Comparison of ENCODE assay signal across 28 mouse cellular contexts in the genomic region with DNA sequence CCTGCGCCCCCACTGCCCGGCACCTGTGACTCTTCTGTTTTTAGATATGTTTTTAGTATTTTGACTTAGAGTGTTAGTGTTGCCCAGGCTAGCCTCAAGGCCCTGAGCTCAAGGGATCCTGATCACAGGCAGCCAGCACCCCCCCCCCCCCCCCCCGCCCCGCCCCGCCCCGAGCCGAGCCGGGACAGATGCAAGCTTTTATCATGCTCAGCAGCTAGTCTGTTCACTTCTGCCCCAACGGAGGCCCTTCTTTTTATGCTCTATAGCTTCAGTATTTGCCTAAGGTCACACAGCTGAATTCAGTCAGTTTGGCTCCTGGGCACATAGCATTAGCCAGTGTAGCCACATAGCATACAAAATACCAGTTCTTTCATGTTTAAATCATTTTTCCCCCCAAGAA. TPM values are rescaled to one million over a fixed set of nuclear protein-coding genes. Genes with fewer than 3 reads are reported as not detected.
DNase-seq lines count a peak whose midpoint lies in the region; ATAC-seq lines count a peak whose summit lies in the region.
"Had no signal": no experiment of that assay in that cellular context is flagged by ENCODE, and none has a peak within 500 bp of the region (broad histone marks: within the 10 kb centered on the region; RNA-seq: fewer than 3 reads in every experiment).

No protein-coding gene starts in this region.

- peak; percentile 24 for DNase-seq in hindbrain, embryonic 10.5 days (ENCODE audit: low spot score)
- peak; percentile 75 for DNase-seq in ES-CJ7 (ENCODE audit: low read depth, low spot score)
- no peak for DNase-seq in liver, embryonic 11.5 days (ENCODE audit: low spot score)
- DNase-seq in kidney, adult 11 months: no peak
- no peak for DNase-seq in left cerebral cortex, adult 11 months (ENCODE audit: low spot score)
- DNase-seq: adrenal gland, postnatal 14 days; cerebellum, adult 11 months; cerebellum, postnatal 10 days; heart, postnatal 4 days; kidney, adult 2 months; kidney, postnatal 14 days; lung, embryonic 14.5 days; lung, postnatal 36 days; thymus, adult 18-20 months; thymus, postnatal 4 days had no signal

- no peak; the same call in 1 of the 2 replicates for ATAC-seq in hindbrain, embryonic 12.5 days (ENCODE audit: low FRiP score)
- ATAC-seq in liver, embryonic 11.5 days (replicated peaks; ENCODE audit: low FRiP score): peak; percentile 94
- ATAC-seq in megakaryocyte progenitor cell, adult 5-6 weeks (replicated peaks; ENCODE audit: poor library complexity): peak; percentile 66
- ATAC-seq: activated CD4-positive, CD25-positive, alpha-beta regulatory T cell, adult 4 months; forebrain, embryonic 16.5 days had no signal

- no peak overlapping the region for H3K9ac ChIP-seq in hindbrain, embryonic 12.5 days
- no peak overlapping the region for H3K9ac ChIP-seq in liver, embryonic 11.5 days (ENCODE audit: low read depth, low read length)
- H3K9ac ChIP-seq: embryonic facial prominence, embryonic 13.5 days; heart, embryonic 13.5 days; limb, embryonic 12.5 days; lung, embryonic 14.5 days; midbrain, embryonic 12.5 days; neural tube, embryonic 13.5 days had no signal

- WGBS in hindbrain, embryonic 10.5 days: 58% methylated on average over 9 of the region's 9 CpGs
- WGBS in hindbrain, embryonic 12.5 days: 56% methylated on average over 4 of the region's 9 CpGs
- WGBS in liver, embryonic 11.5 days: 62% methylated on average over 7 of the region's 9 CpGs

- no peak overlapping the region for H3K27ac ChIP-seq in hindbrain, embryonic 10.5 days
- H3K27ac ChIP-seq in hindbrain, embryonic 12.5 days: no peak overlapping the region
- H3K27ac ChIP-seq in liver, embryonic 11.5 days (ENCODE audit: low read depth, low read length): no peak overlapping the region
- H3K27ac ChIP-seq: embryonic facial prominence, embryonic 13.5 days; heart, embryonic 13.5 days; limb, embryonic 12.5 days; midbrain, embryonic 12.5 days; neural tube, embryonic 13.5 days had no signal

- H3K4me3 ChIP-seq in hindbrain, embryonic 10.5 days: no peak overlapping the region
- no peak overlapping the region for H3K4me3 ChIP-seq in hindbrain, embryonic 12.5 days
- no peak overlapping the region for H3K4me3 ChIP-seq in liver, embryonic 11.5 days (ENCODE audit: low read depth, low read length)
- H3K4me3 ChIP-seq: embryonic facial prominence, embryonic 13.5 days; heart, embryonic 13.5 days; limb, embryonic 12.5 days; midbrain, embryonic 12.5 days; neural tube, embryonic 13.5 days had no signal

- H3K27me3 ChIP-seq in hindbrain, embryonic 10.5 days (ENCODE audit: insufficient read depth, poor library complexity, severe bottlenecking): no peaks in the 10 kb centered on the region
- H3K27me3 ChIP-seq in hindbrain, embryonic 12.5 days: no peaks in the 10 kb centered on the region
- no peaks in the 10 kb centered on the region for H3K27me3 ChIP-seq in liver, embryonic 11.5 days (replicated peaks; ENCODE audit: control insufficient read depth, insufficient read depth, low read length)
- H3K27me3 ChIP-seq: CH12.LX; embryonic facial prominence, embryonic 13.5 days; heart, embryonic 13.5 days; limb, embryonic 12.5 days; midbrain, embryonic 12.5 days; neural tube, embryonic 13.5 days had no signal

- H3K4me2 ChIP-seq in hindbrain, embryonic 12.5 days (replicated peaks): no peak overlapping the region
- H3K4me2 ChIP-seq in liver, embryonic 11.5 days: no peak overlapping the region
- H3K4me2 ChIP-seq: embryonic facial prominence, embryonic 13.5 days; heart, embryonic 13.5 days; limb, embryonic 12.5 days; lung, embryonic 14.5 days; midbrain, embryonic 12.5 days; neural tube, embryonic 13.5 days had no signal

- H3K36me3 ChIP-seq in hindbrain, embryonic 10.5 days: no peaks in the 10 kb centered on the region
- H3K36me3 ChIP-seq in hindbrain, embryonic 12.5 days: no peaks in the 10 kb centered on the region
- no peaks in the 10 kb centered on the region for H3K36me3 ChIP-seq in liver, embryonic 11.5 days (ENCODE audit: control insufficient read depth, insufficient read depth, low read length)
- H3K36me3 ChIP-seq: embryonic facial prominence, embryonic 13.5 days; heart, embryonic 13.5 days; limb, embryonic 12.5 days; midbrain, embryonic 12.5 days; neural tube, embryonic 13.5 days had no signal

- no peaks in the 10 kb centered on the region for H3K9me3 ChIP-seq in hindbrain, embryonic 10.5 days
- no peaks in the 10 kb centered on the region for H3K9me3 ChIP-seq in hindbrain, embryonic 12.5 days (replicated peaks)
- H3K9me3 ChIP-seq in liver, embryonic 11.5 days (ENCODE audit: control insufficient read depth, low read length): no peaks in the 10 kb centered on the region
- H3K9me3 ChIP-seq: embryonic facial prominence, embryonic 13.5 days; heart, embryonic 13.5 days; limb, embryonic 12.5 days; midbrain, embryonic 12.5 days; neural tube, embryonic 13.5 days had no signal

- peaks cover 6% of the 10 kb centered on the region for H3K4me1 ChIP-seq in hindbrain, embryonic 10.5 days (replicated peaks)
- 0 out of 2 replicates have a peak, but pooled peaks cover 3% of the 10 kb centered on the region for H3K4me1 ChIP-seq in hindbrain, embryonic 12.5 days
- peaks cover 5% of the 10 kb centered on the region; the same call in 1 of the 2 replicates for H3K4me1 ChIP-seq in liver, embryonic 11.5 days (replicated peaks; ENCODE audit: control insufficient read depth, insufficient read depth, low read length)
- H3K4me1 ChIP-seq: embryonic facial prominence, embryonic 13.5 days; limb, embryonic 12.5 days; neural tube, embryonic 13.5 days had no signal

RNA-seq across cellular contexts. Expression of gene Gm6169, which starts 12.7 kb away (rescaled TPM):
- polyA plus RNA-seq in hindbrain, embryonic 10.5 days (2016; fragmentation: Nextera tagmentation; extraction: Ambion mirVana): 0.62 and 0.75 TPM in 2 replicates
- 0.40 and 1.4 TPM in 2 replicates for polyA plus RNA-seq in hindbrain, embryonic 12.5 days (2016; fragmentation: Nextera tagmentation; extraction: Ambion mirVana)
- polyA plus RNA-seq in liver, embryonic 11.5 days (2014; fragmentation: Nextera tagmentation; extraction: Ambion mirVana): 1.9 and 2.0 TPM in 2 replicates
- total RNA-seq in megakaryocyte progenitor cell, adult 5-6 weeks (2015): 3.6 and 4.2 TPM in 2 replicates
- 0.41 and 0.87 TPM in 2 replicates for total RNA-seq in megakaryocyte progenitor cell, adult 5-6 weeks (2017)

RNA-seq across cellular contexts. Expression of gene Fam169a, which starts 19.2 kb away (rescaled TPM):
- 6.9 and 8.4 TPM in 2 replicates for polyA plus RNA-seq in hindbrain, embryonic 10.5 days (2016; fragmentation: Nextera tagmentation; extraction: Ambion mirVana)
- polyA plus RNA-seq in hindbrain, embryonic 12.5 days (2016; fragmentation: Nextera tagmentation; extraction: Ambion mirVana): 14.8 and 14.9 TPM in 2 replicates
- 8.9 and 10.0 TPM in 2 replicates for polyA plus RNA-seq in liver, embryonic 11.5 days (2014; fragmentation: Nextera tagmentation; extraction: Ambion mirVana)
- total RNA-seq in megakaryocyte progenitor cell, adult 5-6 weeks (2015): 0.10 TPM in 1 of 2 replicates, not detected in the other
- total RNA-seq in megakaryocyte progenitor cell, adult 5-6 weeks (2017): 0.17 and 0.44 TPM in 2 replicates
- total RNA-seq: gastrocnemius, postnatal 4 days had no signal

RNA-seq across cellular contexts. Expression of gene Gfm2, which starts 51.4 kb away (rescaled TPM):
- 37.4 and 44.0 TPM in 2 replicates for polyA plus RNA-seq in hindbrain, embryonic 10.5 days (2016; fragmentation: Nextera tagmentation; extraction: Ambion mirVana)
- polyA plus RNA-seq in hindbrain, embryonic 12.5 days (2016; fragmentation: Nextera tagmentation; extraction: Ambion mirVana): 36.4 and 37.6 TPM in 2 replicates
- polyA plus RNA-seq in liver, embryonic 11.5 days (2014; fragmentation: Nextera tagmentation; extraction: Ambion mirVana): 47.0 and 50.7 TPM in 2 replicates
- total RNA-seq in megakaryocyte progenitor cell, adult 5-6 weeks (2015): 14.6 and 15.9 TPM in 2 replicates
- total RNA-seq in megakaryocyte progenitor cell, adult 5-6 weeks (2017): 20.9 and 35.3 TPM in 2 replicates

RNA-seq across cellular contexts. Expression of gene Nsa2, which starts 51.4 kb away (rescaled TPM):
- 43.5 and 63.0 TPM in 2 replicates for polyA plus RNA-seq in hindbrain, embryonic 10.5 days (2016; fragmentation: Nextera tagmentation; extraction: Ambion mirVana)
- 52.6 and 58.9 TPM in 2 replicates for polyA plus RNA-seq in hindbrain, embryonic 12.5 days (2016; fragmentation: Nextera tagmentation; extraction: Ambion mirVana)
- 75.6 and 82.3 TPM in 2 replicates for polyA plus RNA-seq in liver, embryonic 11.5 days (2014; fragmentation: Nextera tagmentation; extraction: Ambion mirVana)
- 255 and 278 TPM in 2 replicates for total RNA-seq in megakaryocyte progenitor cell, adult 5-6 weeks (2015)
- 307 and 349 TPM in 2 replicates for total RNA-seq in megakaryocyte progenitor cell, adult 5-6 weeks (2017)

RNA-seq across cellular contexts. Expression of gene 1700029F12Rik, which starts 52.2 kb away (rescaled TPM):
- not detected in 2 replicates for polyA plus RNA-seq in hindbrain, embryonic 10.5 days (2016; fragmentation: Nextera tagmentation; extraction: Ambion mirVana)
- polyA plus RNA-seq in hindbrain, embryonic 12.5 days (2016; fragmentation: Nextera tagmentation; extraction: Ambion mirVana): not detected in 2 replicates
- not detected in 2 replicates for polyA plus RNA-seq in liver, embryonic 11.5 days (2014; fragmentation: Nextera tagmentation; extraction: Ambion mirVana)
- not detected in 2 replicates for total RNA-seq in megakaryocyte progenitor cell, adult 5-6 weeks (2015)
- not detected in 2 replicates for total RNA-seq in megakaryocyte progenitor cell, adult 5-6 weeks (2017)
- total RNA-seq: adrenal gland, postnatal 14 days; CH12.LX; gastrocnemius, postnatal 4 days; heart, postnatal 4 days; layer of hippocampus, adult 8-10 months; left cerebral cortex, adult 8-10 months had no signal
- polyA plus RNA-seq: activated CD4-positive, CD25-positive, alpha-beta regulatory T cell, adult 4 months; embryonic facial prominence, embryonic 13.5 days; forebrain, embryonic 16.5 days; heart, embryonic 13.5 days; limb, embryonic 12.5 days; lung, embryonic 14.5 days; midbrain, embryonic 12.5 days; neural tube, embryonic 13.5 days had no signal

Comparison
In these comparisons a context has a peak if more than half of its experiments do, and no peak if none do; other contexts are left out.
1. DNase-seq: peak in hindbrain, embryonic 10.5 days (single experiment) and ES-CJ7 (single experiment); none in liver, embryonic 11.5 days (single experiment), kidney, adult 11 months (single experiment) and left cerebral cortex, adult 11 months (single experiment).